Mouse (Mus musculus) brain, embryonic 18.5 days (tissue): ENCODE data around the gene Polr1a.
"Not testable (repeated sequence)": the region's sequence is repeated elsewhere in the genome, so short reads cannot be mapped to it uniquely, and the experiment has no call there.

ENCODE experiments used
- DNase-seq: peaks from one replicate; pipeline ENCODE4 v3.0.0-alpha.2; 2012; ENCODE audit warnings: low read depth, low spot score

Gene Polr1a

GRCm38 (mm10) chr6:71908481-71909381, at the start of gene Polr1a, which contains the start of gene Ptcd3:
Gene Polr1a, plus strand, starts transcription at chr6:71909053.
Gene Ptcd3, minus strand, starts transcription at chr6:71908750.
- DNase-seq, result peak; percentile 89

GRCm38 (mm10) chr6:71867751-71868150, 41.1 kb upstream of the Polr1a start:
- no peak for DNase-seq

GRCm38 (mm10) chr6:71868809-71869208, 40.0 kb upstream of the Polr1a start:
- no peak for DNase-seq

GRCm38 (mm10) chr6:71871396-71871795, 37.5 kb upstream of the Polr1a start:
- no peak for DNase-seq

- no peak for DNase-seq
These were observed 30.7 kb upstream of the Polr1a start for GRCm38 (mm10) chr6:71877965-71878760.

GRCm38 (mm10) chr6:71893263-71893662, 15.6 kb upstream of the Polr1a start:
- no peak for DNase-seq

- no peak for DNase-seq
These were observed 1.1 kb upstream of the Polr1a start for GRCm38 (mm10) chr6:71907702-71908235.

- DNase-seq, result no peak
These were observed 531 bp downstream of the Polr1a start for GRCm38 (mm10) chr6:71909384-71909783.

GRCm38 (mm10) chr6:71909840-71910239, 987 bp downstream of the Polr1a start:
- no peak for DNase-seq

GRCm38 (mm10) chr6:71911686-71912450, 3.0 kb downstream of the Polr1a start:
- DNase-seq, result no peak

GRCm38 (mm10) chr6:71920752-71921151, 11.9 kb downstream of the Polr1a start:
- DNase-seq, result no peak

- not testable (repeated sequence) for DNase-seq
These were observed 16.4 kb downstream of the Polr1a start for GRCm38 (mm10) chr6:71925233-71925632.

GRCm38 (mm10) chr6:71927911-71928310, 19.1 kb downstream of the Polr1a start:
- DNase-seq, result no peak

- no peak for DNase-seq
These were observed 21.2 kb downstream of the Polr1a start for GRCm38 (mm10) chr6:71930053-71930452.

- no peak for DNase-seq
These were observed 22.1 kb downstream of the Polr1a start for GRCm38 (mm10) chr6:71930830-71931437.

GRCm38 (mm10) chr6:71932347-71932746, 23.5 kb downstream of the Polr1a start:
- no peak for DNase-seq

GRCm38 (mm10) chr6:71934081-71934556, 25.3 kb downstream of the Polr1a start:
- no peak for DNase-seq

GRCm38 (mm10) chr6:71935737-71936136, 26.9 kb downstream of the Polr1a start:
- DNase-seq, result no peak

GRCm38 (mm10) chr6:71940912-71941311, 32.1 kb downstream of the Polr1a start:
- DNase-seq, result no peak

- DNase-seq, result no peak
These were observed 36.2 kb downstream of the Polr1a start for GRCm38 (mm10) chr6:71945101-71945500.

- DNase-seq, result no peak
These were observed 37.3 kb downstream of the Polr1a start for GRCm38 (mm10) chr6:71946121-71946520.
